Mouse (Mus musculus): ENCODE measurements around the gene Gm21987. TPM values are rescaled to one million over a fixed set of nuclear protein-coding genes. Genes with fewer than 3 reads are reported as not detected.

Gene Gm21987
- polyA plus RNA-seq, 1 experiment = 1,467 TPM

GRCm38 (mm10) chr16:38361933-38362332, 15.1 kb downstream of the Gm21987 start, which contains the start of gene Popdc2:
Gene Popdc2 (plus strand): TSS chr16:38362209.
- no peak for TF ChIP-seq GATA1 (IDR thresholded peaks at IDR 0.05; ENCODE audit: low read length)

- TF ChIP-seq GATA1 (IDR thresholded peaks at IDR 0.05; ENCODE audit: low read length) = no peak
Observed at GRCm38 (mm10) chr16:38362493-38363255, 15.8 kb downstream of the Gm21987 start.

- no peak for TF ChIP-seq GATA1 (IDR thresholded peaks at IDR 0.05; ENCODE audit: low read length)
Observed at GRCm38 (mm10) chr16:38363256-38363595, 16.4 kb downstream of the Gm21987 start.

DNA sequence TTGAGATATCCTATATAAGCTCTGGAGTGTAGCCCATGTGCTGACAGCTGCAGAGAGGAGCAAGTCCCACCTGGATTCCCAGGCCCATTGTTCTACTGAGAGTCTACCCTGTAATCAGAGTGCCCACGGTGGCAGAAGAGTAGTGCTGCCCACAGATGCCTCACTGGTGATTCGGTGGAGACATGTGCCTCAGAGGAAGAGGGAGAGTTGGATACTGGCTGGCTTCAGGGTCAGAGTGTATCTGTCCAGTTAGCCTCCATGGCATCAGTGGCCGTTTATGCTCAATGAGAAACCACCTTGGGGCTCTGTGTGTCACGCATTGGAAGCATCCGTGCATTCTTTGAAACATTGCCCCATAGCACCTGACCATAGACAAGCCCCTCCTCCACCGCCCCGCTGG, 16.8 kb downstream of the Gm21987 start:
- no peak for TF ChIP-seq GATA1 (IDR thresholded peaks at IDR 0.05; ENCODE audit: low read length)

GRCm38 (mm10) chr16:38365390-38365789, 18.6 kb downstream of the Gm21987 start:
- no peak for TF ChIP-seq GATA1 (IDR thresholded peaks at IDR 0.05; ENCODE audit: low read length)

DNA sequence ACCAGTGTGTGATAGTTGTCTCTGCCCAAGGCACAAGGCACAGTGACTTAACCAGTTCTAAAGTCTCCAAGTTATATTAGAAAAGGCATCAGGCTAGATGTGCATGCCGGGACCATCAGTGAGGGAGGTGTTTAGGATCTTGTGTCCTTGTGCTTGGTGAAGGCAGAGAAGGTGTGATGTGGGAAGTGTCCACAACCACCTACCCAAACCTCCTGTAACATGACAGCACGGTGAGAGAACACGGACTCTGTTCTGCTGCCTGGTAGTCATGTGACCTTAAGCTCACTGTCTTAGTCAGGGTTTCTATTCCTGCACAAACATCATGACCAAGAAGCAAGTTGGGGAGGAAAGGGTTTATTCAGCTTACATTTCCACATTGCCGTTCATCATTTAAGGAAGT, 19.4 kb downstream of the Gm21987 start:
- no peak for TF ChIP-seq GATA1 (IDR thresholded peaks at IDR 0.05; ENCODE audit: low read length)

DNA sequence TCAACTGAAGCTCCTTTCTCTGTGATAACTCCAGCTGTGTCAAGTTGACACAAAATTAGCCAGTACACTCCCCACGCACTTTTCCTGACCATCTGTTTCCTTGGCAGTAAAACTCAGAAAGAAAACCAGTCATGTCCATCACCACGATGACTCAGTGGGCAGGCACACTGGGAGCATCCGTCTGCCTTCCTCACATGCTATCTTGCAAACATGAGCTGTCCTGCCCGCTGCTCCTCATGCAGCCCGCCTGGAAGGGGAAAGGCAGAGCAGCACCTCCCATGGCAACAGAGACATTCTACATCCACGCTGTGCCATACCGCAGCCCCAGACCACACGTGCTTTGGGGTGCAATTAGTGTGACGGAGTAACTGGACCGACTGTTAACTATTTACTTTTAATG, 21.5 kb downstream of the Gm21987 start:
- no peak for TF ChIP-seq GATA1 (IDR thresholded peaks at IDR 0.05; ENCODE audit: low read length)

DNA sequence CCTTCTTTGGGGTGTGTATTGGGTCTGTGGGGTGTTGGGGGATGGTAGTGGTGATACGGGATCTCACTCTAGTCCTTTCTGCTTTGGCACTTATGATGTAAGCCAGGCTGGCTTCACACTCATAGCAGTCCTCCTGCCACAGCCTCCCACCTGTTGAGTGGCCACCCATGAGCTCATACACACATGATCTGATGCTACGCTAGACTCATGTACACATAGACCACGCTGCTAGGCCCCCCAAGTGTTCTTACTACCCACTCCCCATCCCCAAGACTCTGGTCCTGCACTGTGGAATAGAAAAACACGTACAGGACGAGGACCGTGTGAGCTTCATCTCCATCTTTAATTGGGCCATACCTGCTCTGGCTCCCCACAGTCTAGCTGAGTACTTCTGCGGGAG, 22.2 kb downstream of the Gm21987 start:
- TF ChIP-seq GATA1 (IDR thresholded peaks at IDR 0.05; ENCODE audit: low read length) = no peak

- TF ChIP-seq GATA1 (IDR thresholded peaks at IDR 0.05; ENCODE audit: low read length) = no peak
Observed at GRCm38 (mm10) chr16:38369431-38369830, 22.6 kb downstream of the Gm21987 start.

DNA sequence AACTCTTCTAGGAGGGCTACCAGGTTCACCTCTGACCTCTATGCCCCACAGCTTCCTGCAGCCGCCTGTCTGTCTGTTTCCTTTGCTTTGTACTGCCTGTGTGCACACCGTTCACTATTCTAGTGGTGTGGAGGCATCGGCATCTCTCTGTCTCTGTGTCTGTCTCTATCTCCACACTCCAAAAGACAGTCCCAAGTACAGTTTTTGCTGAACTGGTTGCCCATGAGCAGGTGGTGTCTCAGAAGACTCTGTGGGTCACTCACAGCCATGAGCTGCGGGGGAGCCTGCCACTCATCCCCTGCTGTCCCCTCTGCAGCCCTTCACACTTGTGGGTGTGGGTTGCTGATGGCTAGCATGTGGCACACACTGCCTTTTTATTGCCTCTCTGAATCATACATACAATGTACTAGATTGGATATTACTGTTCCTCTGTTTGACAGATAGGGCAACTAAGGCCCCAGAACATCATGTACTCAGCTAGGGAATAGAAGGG, 23.2 kb downstream of the Gm21987 start:
- no peak for TF ChIP-seq GATA1 (IDR thresholded peaks at IDR 0.05; ENCODE audit: low read length)

DNA sequence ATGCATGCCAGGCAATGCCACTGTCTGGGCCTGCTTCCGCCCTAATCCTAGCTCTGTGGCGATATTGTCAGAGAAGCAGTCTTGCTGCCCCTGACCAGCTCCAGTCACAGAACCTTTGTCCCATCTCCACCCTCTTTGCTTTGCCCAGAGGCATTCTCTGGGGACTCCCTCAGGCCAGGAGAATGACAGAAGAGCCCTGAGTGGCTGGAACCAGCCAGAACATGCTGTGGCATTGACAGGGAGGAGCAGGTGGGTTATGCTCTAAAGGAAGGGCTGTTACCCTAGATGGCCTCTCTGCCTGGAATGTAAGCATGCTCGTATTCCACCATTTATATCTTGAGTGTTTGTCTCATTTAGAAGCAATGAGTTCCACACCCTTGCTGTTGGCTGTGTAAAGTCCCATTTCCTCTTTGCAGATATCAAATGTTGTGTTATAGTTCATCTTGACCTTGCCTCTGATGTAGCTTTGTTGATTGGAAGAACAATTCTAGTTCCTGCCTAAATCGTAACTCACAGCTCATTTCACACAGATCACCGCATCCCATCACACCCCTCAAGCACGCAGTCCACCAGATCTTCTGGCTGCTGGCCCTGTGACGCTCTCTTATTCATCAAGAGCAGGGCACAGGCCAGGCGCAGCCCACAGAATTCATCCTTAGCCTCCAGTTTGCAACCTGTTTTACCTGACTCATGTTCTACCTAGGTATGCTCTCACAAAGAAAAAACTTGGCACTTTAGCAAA, 24.0 kb downstream of the Gm21987 start:
- no peak for TF ChIP-seq GATA1 (IDR thresholded peaks at IDR 0.05; ENCODE audit: low read length)

DNA sequence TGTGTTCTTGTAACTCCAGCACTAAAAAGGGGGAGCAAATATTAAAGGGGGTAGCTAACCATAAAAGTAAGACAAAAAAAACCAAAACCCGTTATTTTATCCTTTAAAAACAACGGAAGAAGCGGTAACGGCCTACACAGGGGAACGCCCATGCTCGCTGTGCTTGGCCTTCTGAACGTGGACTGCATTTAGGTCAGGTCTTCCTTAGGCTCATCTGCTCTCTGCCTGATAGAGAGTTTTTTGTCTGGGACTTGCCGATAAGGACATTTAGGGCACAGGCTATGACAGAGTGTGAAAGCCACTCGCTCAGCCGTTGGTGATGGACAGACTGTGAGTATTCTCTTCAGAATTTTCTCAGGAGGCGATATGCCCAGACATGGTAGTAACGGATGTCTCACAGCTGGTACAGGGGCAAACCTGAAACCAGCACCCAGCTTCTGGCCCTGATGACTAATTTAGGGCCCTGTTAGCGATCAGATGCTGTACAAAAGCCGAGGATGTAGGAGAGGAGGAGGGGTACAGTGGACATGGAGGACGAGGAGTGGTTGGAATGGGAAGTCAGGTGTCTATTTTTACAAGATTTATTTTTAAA, 25.0 kb downstream of the Gm21987 start:
- peak; percentile 85 for TF ChIP-seq GATA1 (IDR thresholded peaks at IDR 0.05; ENCODE audit: low read length)

DNA sequence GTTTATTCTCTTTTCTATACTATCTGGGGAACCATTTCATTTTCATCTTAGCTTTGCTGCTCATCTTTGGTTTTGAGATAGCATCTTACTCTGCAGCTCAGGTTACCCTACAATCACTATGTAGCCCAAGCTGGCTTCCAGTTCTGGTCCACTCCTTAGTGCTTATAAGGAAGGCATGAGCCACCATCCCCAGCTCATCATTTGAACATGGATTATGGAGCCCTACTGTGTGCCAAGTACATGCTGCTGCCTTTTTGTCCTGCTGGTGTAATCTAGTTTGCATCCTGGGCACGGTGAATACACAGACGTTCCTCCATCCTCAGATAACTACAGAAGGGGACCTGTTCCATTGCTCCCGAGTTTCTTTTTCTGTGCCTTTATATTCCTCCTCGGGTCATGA, 26.0 kb downstream of the Gm21987 start:
- no peak for TF ChIP-seq GATA1 (IDR thresholded peaks at IDR 0.05; ENCODE audit: low read length)

DNA sequence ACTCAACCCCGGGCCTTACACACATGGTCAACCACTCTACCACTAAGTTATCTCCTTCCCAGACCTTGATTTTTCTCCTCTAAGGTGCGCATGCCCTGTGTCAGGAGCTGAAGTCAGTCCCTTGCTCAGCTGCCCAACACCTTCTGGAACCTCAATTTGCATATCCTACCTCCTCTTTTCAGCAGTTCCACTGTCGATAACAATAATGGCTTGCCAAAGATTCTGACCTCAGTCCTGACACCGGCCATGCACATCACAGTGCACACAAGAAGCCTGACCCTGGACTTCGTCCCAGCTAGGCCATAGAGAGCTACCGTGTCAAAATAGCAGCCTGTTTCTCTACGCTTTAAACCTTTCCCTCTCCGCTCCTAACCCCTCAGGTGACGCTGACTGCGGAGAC, 26.6 kb downstream of the Gm21987 start:
- no peak for TF ChIP-seq GATA1 (IDR thresholded peaks at IDR 0.05; ENCODE audit: low read length)

DNA sequence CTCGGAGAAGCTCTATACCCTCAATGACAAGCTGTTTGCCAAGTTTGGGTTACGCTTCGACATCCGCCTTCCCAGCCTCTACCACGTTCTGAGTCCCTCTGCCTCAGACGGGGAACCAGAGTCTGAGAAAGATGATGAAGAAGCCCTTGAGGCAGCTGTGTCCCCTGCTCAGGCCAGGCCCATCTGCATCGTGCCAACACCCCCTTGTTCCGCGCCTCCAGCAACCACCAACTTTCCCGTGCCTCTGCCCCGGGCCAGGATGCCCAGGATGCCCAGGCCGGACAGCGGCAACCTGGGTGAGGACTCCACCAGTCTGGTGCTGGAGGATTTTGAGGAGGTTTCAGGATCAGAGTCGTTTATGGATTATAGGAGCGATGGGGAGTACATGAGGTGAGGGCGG, 27.1 kb downstream of the Gm21987 start:
- TF ChIP-seq GATA1 (IDR thresholded peaks at IDR 0.05; ENCODE audit: low read length) = no peak

- no peak for TF ChIP-seq GATA1 (IDR thresholded peaks at IDR 0.05; ENCODE audit: low read length)
Observed at GRCm38 (mm10) chr16:38374379-38375140, 27.7 kb downstream of the Gm21987 start.
